Mouse (Mus musculus) embryonic fibroblast, embryonic 13.5 days (primary cell): Measurements from ENCODE around the gene Atp8a2.

Source experiments
- CTCF ChIP-seq: IDR thresholded peaks from 2 replicates; pipeline ENCODE4 v1.5.1; 2011; ENCODE audit warnings: mild to moderate bottlenecking, control low read depth, low read length, moderate library complexity, borderline replicate concordance; ENCODE audit not compliant: insufficient read depth
- POLR2A ChIP-seq: IDR thresholded peaks from 2 replicates; pipeline ENCODE4 v1.6.1; 2011; ENCODE audit warnings: low read depth, mild to moderate bottlenecking, control low read depth, low read length, moderate library complexity

GRCm38 (mm10) chr14:59862351-59862750 is 334.6 kb downstream of the Atp8a2 start:
- no peak for TF ChIP-seq CTCF
- TF ChIP-seq POLR2A: no peak
